Mouse (Mus musculus): ENCODE data around the gene Rhox11. TPM values are rescaled to one million over a fixed set of nuclear protein-coding genes. Genes with fewer than 3 reads are reported as not detected.
"Not testable (repeated sequence)": the region's sequence is repeated elsewhere in the genome, so short reads cannot be mapped to it uniquely, and the experiment has no call there.

Gene Rhox11
- not detected for polyA plus RNA-seq (2017; shearing (Covaris generic))

- ATAC-seq: no peak
Measured at GRCm38 (mm10) chrX:38085041-38085440, at the start of gene Rhox11. Gene Rhox11 (minus strand): TSS chrX:38085141.

- ATAC-seq: no peak
Measured at GRCm38 (mm10) chrX:38121478-38121877, 36.5 kb upstream of the Rhox11 start.

GRCm38 (mm10) chrX:38120982-38121381 lies 36.0 kb upstream of the Rhox11 start, which contains the start of gene Rhox13:
Gene Rhox13 (plus strand): TSS chrX:38121219.
- ATAC-seq: no peak

GRCm38 (mm10) chrX:38110807-38111206 lies 25.9 kb upstream of the Rhox11 start, which contains the start of gene Rhox12:
Gene Rhox12 (minus strand): TSS chrX:38110907.
- no peak for ATAC-seq

- no peak for ATAC-seq
Measured at GRCm38 (mm10) chrX:38084226-38084625, 715 bp downstream of the Rhox11 start.

GRCm38 (mm10) chrX:38066175-38066574 lies 18.8 kb downstream of the Rhox11 start, which contains the start of gene Rhox10:
Gene Rhox10 (plus strand): TSS chrX:38066475.
- no peak for ATAC-seq

- no peak for ATAC-seq
Measured at GRCm38 (mm10) chrX:38061544-38061943, 23.4 kb downstream of the Rhox11 start.

- not testable (repeated sequence) for ATAC-seq
Measured at GRCm38 (mm10) chrX:38043014-38043413, 41.9 kb downstream of the Rhox11 start, which contains the start of gene Btg1-ps2. Gene Btg1-ps2 (minus strand): TSS chrX:38043114.

- no peak for ATAC-seq
Measured at GRCm38 (mm10) chrX:38039666-38040065, 45.3 kb downstream of the Rhox11 start.

- ATAC-seq: no peak
Measured at GRCm38 (mm10) chrX:38033841-38034240, 51.1 kb downstream of the Rhox11 start.

Other genes with a start within 250 kb of the Rhox11 start
- gene Rhox8, start 206.2 kb downstream of the Rhox11 start, polyA plus RNA-seq (2017; shearing (Covaris generic)): under 1 TPM in 2 of 3 experiments, not detected in 1; 0.28 to 0.30 TPM
- not detected for gene Rhox7b, start 187.9 kb downstream of the Rhox11 start, polyA plus RNA-seq (2017; shearing (Covaris generic))
- not detected for gene Rhox9, start 183.4 kb downstream of the Rhox11 start, polyA plus RNA-seq (2017; shearing (Covaris generic))
- not detected for gene Btg1-ps1, start 66.3 kb downstream of the Rhox11 start, polyA plus RNA-seq (2017; shearing (Covaris generic))
- not detected for gene Btg1-ps2, start 42.0 kb downstream of the Rhox11 start, polyA plus RNA-seq (2017; shearing (Covaris generic))
- not detected for gene Rhox10, start 18.7 kb downstream of the Rhox11 start, polyA plus RNA-seq (2017; shearing (Covaris generic))
- not detected for gene Rhox12, start 25.8 kb upstream of the Rhox11 start, polyA plus RNA-seq (2017; shearing (Covaris generic))
- not detected for gene Rhox13, start 36.1 kb upstream of the Rhox11 start, polyA plus RNA-seq (2017; shearing (Covaris generic))
- 1 to 10 TPM; 1.4 to 1.9 (median 1.5) TPM for gene Zbtb33, start 104.7 kb upstream of the Rhox11 start, polyA plus RNA-seq (2017; shearing (Covaris generic))
- 1 to 10 TPM; 3.2 to 5.9 (median 5.8) TPM for gene Tmem255a, start 167.3 kb upstream of the Rhox11 start, polyA plus RNA-seq (2017; shearing (Covaris generic))
- gene Atp1b4, start 231.0 kb upstream of the Rhox11 start, polyA plus RNA-seq (2017; shearing (Covaris generic)): not detected

All from inflammation-experienced regulatory T-cells, adult 6 months (primary cell).